Mouse (Mus musculus): ENCODE measurements at regions not wholly inside any gene's neighbourhood (a gene's known extent, or its start where the extent isn't known, plus 50 kb on each side); places are given as distances from the start of the nearest gene placed in this dataset.

DNA sequence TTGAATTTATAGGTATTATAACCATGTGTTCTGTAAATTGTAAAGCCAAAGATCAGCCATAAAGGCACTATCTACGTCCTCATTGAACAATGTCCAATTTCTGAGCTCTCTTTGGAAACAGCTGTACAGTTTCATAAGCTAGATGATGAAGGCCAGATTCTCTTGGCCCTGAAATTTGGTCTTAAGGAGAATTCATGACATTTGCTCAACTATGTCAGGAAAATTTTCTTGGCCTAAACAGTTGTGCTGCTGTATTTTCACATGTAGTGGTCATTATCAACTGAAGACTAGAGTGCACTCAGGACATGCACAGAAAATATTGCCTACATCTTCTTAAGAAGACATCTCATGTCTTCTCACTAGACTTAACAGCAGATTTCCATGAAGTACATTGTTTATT lies 705.1 kb downstream of the Rfpl4b start:
- no peak for TF ChIP-seq POLR2A (IDR thresholded peaks at IDR 0.05; ENCODE audit: insufficient read length, low read depth)
- TF ChIP-seq E2F4 (IDR thresholded peaks at IDR 0.05; ENCODE audit: insufficient read depth) = no peak

Measured in myocyte (in vitro differentiated cells).